Comparison of ENCODE assay signal across 23 mouse cellular contexts in the genomic region with DNA sequence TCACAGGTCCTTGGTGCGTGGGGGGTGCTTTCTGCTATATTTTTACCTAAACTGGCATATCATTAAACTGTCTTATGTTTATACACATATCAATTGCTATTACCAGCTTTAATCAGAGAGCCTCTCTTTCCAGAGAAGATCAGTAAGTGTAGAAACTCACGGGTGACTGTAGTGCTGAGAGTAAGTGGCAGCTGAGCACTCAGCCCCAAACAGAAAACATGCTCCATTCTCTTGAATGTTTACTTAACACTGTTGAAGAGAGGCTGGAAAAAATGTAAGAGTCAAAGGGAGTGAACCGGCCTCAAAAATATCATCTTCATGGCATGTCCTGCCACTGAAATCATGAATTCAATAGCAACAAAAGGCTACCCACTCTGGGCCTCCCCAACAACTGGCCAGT. TPM values are rescaled to one million over a fixed set of nuclear protein-coding genes. Genes with fewer than 3 reads are reported as not detected.
DNase-seq lines count a peak whose midpoint lies in the region; ATAC-seq and TF ChIP-seq lines count a peak whose summit lies in the region.
"Had no signal": no experiment of that assay in that cellular context is flagged by ENCODE, and none has a peak within 500 bp of the region (broad histone marks: within the 10 kb centered on the region; RNA-seq: fewer than 3 reads in every experiment).

No protein-coding gene starts in this region.

- H3K4me3 ChIP-seq in lung, adult 2 months (replicated peaks; ENCODE audit: extremely low read depth, low read depth, low read length), result no peak overlapping the region
- no peak overlapping the region for H3K4me3 ChIP-seq in lung, postnatal 0 days (ENCODE audit: low read depth, low read length)
- H3K4me3 ChIP-seq: embryonic facial prominence, embryonic 13.5 days; embryonic facial prominence, embryonic 15.5 days; erythroblast, embryonic 14.5 days; forebrain, embryonic 10.5 days; forebrain, embryonic 12.5 days had no signal

- no peaks in the 10 kb centered on the region for H3K9me3 ChIP-seq in lung, postnatal 0 days (ENCODE audit: low read length)
- H3K9me3 ChIP-seq: embryonic facial prominence, embryonic 13.5 days; forebrain, embryonic 12.5 days had no signal

- H3K9ac ChIP-seq in lung, postnatal 0 days (replicated peaks; ENCODE audit: low read depth), result no peak overlapping the region
- H3K9ac ChIP-seq: embryonic facial prominence, embryonic 13.5 days; embryonic facial prominence, embryonic 15.5 days; forebrain, embryonic 12.5 days had no signal

- no peaks in the 10 kb centered on the region for H3K27me3 ChIP-seq in lung, postnatal 0 days (replicated peaks; ENCODE audit: insufficient read depth, low read length)
- H3K27me3 ChIP-seq: embryonic facial prominence, embryonic 13.5 days; embryonic facial prominence, embryonic 15.5 days; forebrain, embryonic 12.5 days had no signal

- H3K36me3 ChIP-seq in lung, postnatal 0 days (ENCODE audit: insufficient read depth, low read length), result no peaks in the 10 kb centered on the region
- H3K36me3 ChIP-seq: embryonic facial prominence, embryonic 13.5 days; embryonic facial prominence, embryonic 15.5 days; forebrain, embryonic 12.5 days had no signal

- no peak overlapping the region for H3K27ac ChIP-seq in lung, postnatal 0 days (ENCODE audit: low read length)
- H3K27ac ChIP-seq: embryonic facial prominence, embryonic 13.5 days; embryonic facial prominence, embryonic 15.5 days; forebrain, embryonic 10.5 days; forebrain, embryonic 12.5 days had no signal

- H3K4me1 ChIP-seq in lung, adult 2 months (ENCODE audit: control insufficient read depth, insufficient read depth, low read length), result peaks cover 6% of the 10 kb centered on the region; the same call in 1 of the 2 replicates
- no peaks in the 10 kb centered on the region; the same call in 1 of the 2 replicates for H3K4me1 ChIP-seq in lung, postnatal 0 days (ENCODE audit: insufficient read depth, low read depth, low read length)
- H3K4me1 ChIP-seq: embryonic facial prominence, embryonic 13.5 days; embryonic facial prominence, embryonic 15.5 days; forebrain, embryonic 10.5 days; forebrain, embryonic 12.5 days had no signal

- H3K4me2 ChIP-seq in lung, postnatal 0 days (replicated peaks; ENCODE audit: low read depth, low read length), result no peak overlapping the region
- H3K4me2 ChIP-seq: embryonic facial prominence, embryonic 13.5 days; embryonic facial prominence, embryonic 15.5 days; forebrain, embryonic 12.5 days had no signal

- no peak for DNase-seq in frontal cortex, postnatal 36 days (ENCODE audit: low spot score in 2 of 2)
- peak; percentile 9 to 13 for DNase-seq in lung, adult 18-20 months
- DNase-seq in lung, adult 2 months, result no peak
- peak; percentile 42 for DNase-seq in lung, postnatal 0 days (ENCODE audit: low spot score)
- DNase-seq in lung, postnatal 14 days, result no peak
- peak; percentile 23 for DNase-seq in lung, postnatal 36 days
- DNase-seq: adrenal gland, adult 2 months; adrenal gland, postnatal 10 days; adrenal gland, postnatal 25 days; cerebellum, adult 11 months; cerebellum, adult 18-20 months; cerebellum, adult 8-10 months; cerebellum, adult 9-11 months; cerebellum, postnatal 14 days; cerebellum, postnatal 36 days; embryo, embryonic 11 days had no signal

- TF ChIP-seq POLR2A in lung, adult 2 months (IDR thresholded peaks at IDR 0.05; ENCODE audit: borderline replicate concordance, extremely low read depth, low read depth, low read length), result no peak

- no peak for TF ChIP-seq EP300 in lung, postnatal 0 days (IDR thresholded peaks at IDR 0.05)

- no peak for TF ChIP-seq CTCF in lung, adult 2 months (IDR thresholded peaks at IDR 0.05; ENCODE audit: insufficient read depth, low read length)
- TF ChIP-seq CTCF in lung, postnatal 0 days (IDR thresholded peaks at IDR 0.05), result no peak

- ATAC-seq in frontal cortex, adult (ENCODE audit: low TSS enrichment), result peak; percentile 61
- ATAC-seq in lung, postnatal 0 days, result peak; percentile 57; the same call in 1 of the 2 replicates
- ATAC-seq: forebrain, embryonic 14.5 days had no signal

- WGBS in lung, adult 2 months, result 34% methylated on average over 3 of the region's 3 CpGs
- WGBS in lung, postnatal 0 days, result 37% methylated on average over 3 of the region's 3 CpGs

RNA-seq across cellular contexts. Expression of a gene that starts 21.0 kb away (rescaled TPM):
- polyA plus RNA-seq in lung, adult 2 months (2012; rRNA removed), result 14.7 and 22.3 TPM in 2 replicates
- 56.6 and 72.8 TPM in 2 replicates for polyA plus RNA-seq in lung, postnatal 0 days (2015; fragmentation: Nextera tagmentation; extraction: Ambion mirVana)
- polyA plus RNA-seq: erythroblast, embryonic 14.5 days had no signal

Comparison
In these comparisons a context has a peak if more than half of its experiments do, and no peak if none do; other contexts are left out.
1. DNase-seq: peak in lung, adult 18-20 months (2 of 2), lung, postnatal 0 days (single experiment) and lung, postnatal 36 days (single experiment); none in frontal cortex, postnatal 36 days (0 of 2), lung, adult 2 months (single experiment) and lung, postnatal 14 days (single experiment).